Mouse (Mus musculus): Measurements from ENCODE around the gene Crip1. TPM values are rescaled to one million over a fixed set of nuclear protein-coding genes. Genes with fewer than 3 reads are reported as not detected.
A peak's percentile ranks its signal among the peaks of the same experiment; 100 is the strongest.

Gene Crip1
- polyA plus RNA-seq, 1 experiment from 2014 or later = 485 TPM

DNA sequence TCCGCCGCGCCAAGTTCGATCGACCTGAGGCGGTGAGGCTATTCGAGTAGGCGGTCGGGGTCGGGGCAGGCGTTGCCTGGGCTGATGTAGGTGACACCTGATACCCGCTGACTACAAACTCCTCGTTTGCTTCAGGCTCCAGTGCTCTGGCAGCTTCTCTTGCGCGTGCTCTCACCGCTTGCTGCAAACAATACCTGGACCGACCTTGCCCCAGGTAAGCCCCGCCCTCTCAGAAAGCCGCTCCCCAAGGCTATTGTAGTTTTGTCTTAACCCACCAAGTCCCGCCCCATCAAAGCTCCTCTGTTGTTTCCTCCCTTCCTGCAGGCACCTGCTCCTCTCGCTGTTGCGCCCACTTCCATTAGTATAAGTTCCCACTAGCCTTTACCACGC is 10.4 kb downstream of the Crip1 start:
- H3K4me1 ChIP-seq (replicated peaks) = peaks cover 44% of the 10 kb centered on the region
- peak overlapping the region; percentile 56 for H3K9ac ChIP-seq
- peak overlapping the region; percentile 55 for H3K4me3 ChIP-seq
- no peaks in the 10 kb centered on the region for H3K9me3 ChIP-seq (replicated peaks)
- ATAC-seq (ENCODE audit: insufficient number of reproducible peaks, low FRiP score) = no peak
- 1% methylated on average over 23 of the region's 23 CpGs for WGBS
- H3K27me3 ChIP-seq (replicated peaks) = no peaks in the 10 kb centered on the region
- H3K36me3 ChIP-seq = peaks cover 16% of the 10 kb centered on the region
- H3K27ac ChIP-seq (ENCODE audit: poor library complexity, severe bottlenecking) = no peak overlapping the region
- peak overlapping the region; percentile 85 for H3K4me2 ChIP-seq

DNA sequence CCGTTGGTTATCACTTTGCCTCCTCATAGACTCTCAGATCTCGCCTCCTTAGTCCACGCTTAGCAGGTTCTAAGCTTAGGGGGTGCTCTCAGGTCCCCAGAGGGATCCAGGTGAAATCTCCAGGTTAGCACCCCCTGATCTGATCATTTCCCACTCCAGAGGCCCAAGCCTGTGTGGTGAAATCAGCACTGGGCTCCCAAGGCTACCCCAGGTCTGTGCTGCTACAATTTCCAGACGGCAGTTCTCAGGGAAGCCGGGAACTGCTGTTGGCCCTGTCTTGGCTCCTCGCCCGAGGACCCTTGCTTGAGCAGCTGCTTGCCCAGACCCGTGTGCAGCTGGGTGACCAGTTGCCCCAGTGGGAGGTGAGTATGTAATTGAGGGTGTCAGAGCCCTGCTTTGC is 10.9 kb downstream of the Crip1 start:
- no peaks in the 10 kb centered on the region for H3K27me3 ChIP-seq (replicated peaks)
- H3K4me1 ChIP-seq (replicated peaks) = peaks cover 41% of the 10 kb centered on the region
- 38% methylated on average over 8 of the region's 8 CpGs for WGBS
- H3K9ac ChIP-seq = peak overlapping the region; percentile 56
- peak overlapping the region; percentile 85 for H3K4me2 ChIP-seq
- H3K27ac ChIP-seq (ENCODE audit: poor library complexity, severe bottlenecking) = no peak overlapping the region
- H3K9me3 ChIP-seq (replicated peaks) = no peaks in the 10 kb centered on the region
- peak overlapping the region; percentile 55 for H3K4me3 ChIP-seq
- no peak for ATAC-seq (ENCODE audit: insufficient number of reproducible peaks, low FRiP score)
- H3K36me3 ChIP-seq = peaks cover 21% of the 10 kb centered on the region

DNA sequence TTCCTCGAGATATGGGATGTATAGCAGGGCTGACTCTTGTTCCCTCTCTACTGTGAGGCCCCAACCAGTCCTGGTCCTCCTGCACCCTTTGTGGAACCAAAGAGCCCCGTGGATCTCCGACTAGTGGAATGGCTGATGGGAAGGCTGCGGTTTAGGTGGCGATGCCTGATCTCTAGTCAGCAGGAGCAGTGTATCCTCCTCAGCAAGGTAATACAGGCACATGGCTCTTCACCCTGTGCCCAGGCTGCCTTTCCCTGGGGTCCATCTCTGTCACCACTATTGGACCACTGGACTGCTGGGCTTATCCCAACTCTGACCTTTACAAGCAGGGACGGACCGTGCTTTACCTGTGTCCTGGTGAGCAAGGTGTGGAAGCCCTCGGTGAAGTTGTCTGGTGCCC is 11.4 kb downstream of the Crip1 start:
- Histone ChIP-seq H3K4me1 (replicated peaks) (peaks cover 36% of the 10 kb centered on the region), H3K4me2 (peak overlapping the region; percentile 85; the same call in 1 of the 2 replicates), H3K27ac (ENCODE audit: poor library complexity, severe bottlenecking) (no peak overlapping the region), H3K36me3 (peaks cover 26% of the 10 kb centered on the region), H3K27me3 (replicated peaks) (no peaks in the 10 kb centered on the region), H3K9me3 (replicated peaks) (no peaks in the 10 kb centered on the region), H3K9ac (no peak overlapping the region), H3K4me3 (no peak overlapping the region)
- 86% methylated on average over 8 of the region's 8 CpGs for WGBS
- ATAC-seq (ENCODE audit: insufficient number of reproducible peaks, low FRiP score) = no peak

DNA sequence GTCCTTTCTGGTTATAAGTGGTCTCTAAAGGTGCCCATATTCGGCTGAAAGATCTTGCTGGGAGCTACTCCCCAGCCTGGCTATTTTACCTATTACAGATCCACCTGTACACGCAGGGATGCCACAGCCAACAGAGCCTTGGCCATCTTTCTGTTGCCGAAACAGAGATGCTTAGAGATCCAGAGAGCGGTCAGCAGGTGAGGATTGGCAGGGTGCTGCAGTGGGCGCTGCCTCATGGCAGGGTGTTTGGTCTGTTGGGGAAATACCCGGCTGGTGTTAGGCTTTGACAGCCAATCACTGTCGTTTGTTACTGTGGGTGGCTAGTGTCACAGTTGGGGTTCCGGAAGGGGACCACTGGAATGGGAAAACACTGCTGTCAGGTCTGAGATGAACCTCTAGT is 11.9 kb downstream of the Crip1 start:
- Histone ChIP-seq H3K27ac (ENCODE audit: poor library complexity, severe bottlenecking) (no peak overlapping the region), H3K36me3 (peaks cover 31% of the 10 kb centered on the region), H3K4me1 (replicated peaks) (peaks cover 31% of the 10 kb centered on the region), H3K9ac (no peak overlapping the region), H3K27me3 (replicated peaks) (no peaks in the 10 kb centered on the region), H3K4me2 (no peak overlapping the region), H3K9me3 (replicated peaks) (no peaks in the 10 kb centered on the region), H3K4me3 (no peak overlapping the region)
- no peak for ATAC-seq (ENCODE audit: insufficient number of reproducible peaks, low FRiP score)
- WGBS = 89% methylated on average over 8 of the region's 8 CpGs

DNA sequence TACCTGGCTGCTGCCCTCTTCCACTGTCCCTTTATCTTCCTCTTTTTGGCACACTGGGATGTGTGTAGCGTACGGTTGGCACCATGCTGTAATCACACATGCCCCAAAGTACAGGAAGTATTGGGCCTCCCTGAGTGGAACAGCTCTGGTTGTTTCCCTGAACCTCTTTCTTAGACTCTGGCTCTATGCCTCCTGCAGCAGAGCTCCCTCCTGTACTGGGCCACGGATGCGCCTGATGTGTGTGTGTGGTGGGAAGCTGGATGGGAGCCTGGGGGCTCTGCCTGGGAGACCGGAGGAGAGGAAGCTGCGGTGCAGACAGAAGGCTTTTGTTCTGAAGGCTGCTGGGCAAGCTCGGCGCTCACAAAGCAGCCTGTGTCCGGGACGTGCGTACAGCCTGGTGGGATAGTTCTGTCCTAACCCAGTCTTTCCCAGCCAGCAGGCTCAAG is 17.5 kb downstream of the Crip1 start:
- 75% methylated on average over 11 of the region's 11 CpGs for WGBS
- Histone ChIP-seq H3K27ac (ENCODE audit: poor library complexity, severe bottlenecking) (no peak overlapping the region), H3K9ac (no peak overlapping the region), H3K36me3 (peaks cover 35% of the 10 kb centered on the region), H3K4me1 (replicated peaks) (0 out of 2 replicates have a peak, but pooled peaks cover 7% of the 10 kb centered on the region), H3K27me3 (replicated peaks) (no peaks in the 10 kb centered on the region), H3K4me2 (no peak overlapping the region), H3K9me3 (replicated peaks) (no peaks in the 10 kb centered on the region), H3K4me3 (no peak overlapping the region)
- ATAC-seq (ENCODE audit: insufficient number of reproducible peaks, low FRiP score) = no peak

DNA sequence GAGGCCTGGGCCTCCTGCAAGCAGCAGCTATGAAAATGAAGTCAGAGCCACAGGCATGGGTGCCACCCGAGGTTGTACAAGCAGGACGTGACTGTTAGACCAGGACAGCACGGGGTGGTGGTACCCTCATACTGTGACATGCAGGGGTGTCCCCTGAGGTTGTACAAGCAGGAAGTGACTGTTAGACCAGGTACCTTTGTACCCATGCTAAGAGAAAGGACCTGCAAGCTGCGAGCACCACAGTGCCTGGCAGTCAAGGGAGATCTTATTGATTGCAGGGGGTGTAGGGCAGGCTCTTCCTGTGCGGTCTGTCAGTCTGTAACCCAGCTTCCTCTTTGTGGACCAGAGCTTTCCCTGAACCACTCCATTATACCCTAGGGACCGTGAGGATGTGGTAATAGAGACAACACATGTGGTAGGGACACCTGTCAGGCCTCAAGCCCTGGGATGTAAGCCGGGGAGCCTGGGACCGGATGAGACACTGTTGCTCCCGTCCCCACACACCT is 22.0 kb downstream of the Crip1 start:
- Histone ChIP-seq H3K27me3 (replicated peaks) (no peaks in the 10 kb centered on the region), H3K27ac (ENCODE audit: poor library complexity, severe bottlenecking) (no peak overlapping the region), H3K36me3 (peaks cover 14% of the 10 kb centered on the region; the same call in 1 of the 2 replicates), H3K9me3 (replicated peaks) (no peaks in the 10 kb centered on the region), H3K9ac (no peak overlapping the region), H3K4me1 (replicated peaks) (0 out of 2 replicates have a peak, but pooled peaks cover 7% of the 10 kb centered on the region), H3K4me2 (no peak overlapping the region), H3K4me3 (no peak overlapping the region)
- WGBS = 79% methylated on average over 9 of the region's 9 CpGs
- no peak for ATAC-seq (ENCODE audit: insufficient number of reproducible peaks, low FRiP score)

DNA sequence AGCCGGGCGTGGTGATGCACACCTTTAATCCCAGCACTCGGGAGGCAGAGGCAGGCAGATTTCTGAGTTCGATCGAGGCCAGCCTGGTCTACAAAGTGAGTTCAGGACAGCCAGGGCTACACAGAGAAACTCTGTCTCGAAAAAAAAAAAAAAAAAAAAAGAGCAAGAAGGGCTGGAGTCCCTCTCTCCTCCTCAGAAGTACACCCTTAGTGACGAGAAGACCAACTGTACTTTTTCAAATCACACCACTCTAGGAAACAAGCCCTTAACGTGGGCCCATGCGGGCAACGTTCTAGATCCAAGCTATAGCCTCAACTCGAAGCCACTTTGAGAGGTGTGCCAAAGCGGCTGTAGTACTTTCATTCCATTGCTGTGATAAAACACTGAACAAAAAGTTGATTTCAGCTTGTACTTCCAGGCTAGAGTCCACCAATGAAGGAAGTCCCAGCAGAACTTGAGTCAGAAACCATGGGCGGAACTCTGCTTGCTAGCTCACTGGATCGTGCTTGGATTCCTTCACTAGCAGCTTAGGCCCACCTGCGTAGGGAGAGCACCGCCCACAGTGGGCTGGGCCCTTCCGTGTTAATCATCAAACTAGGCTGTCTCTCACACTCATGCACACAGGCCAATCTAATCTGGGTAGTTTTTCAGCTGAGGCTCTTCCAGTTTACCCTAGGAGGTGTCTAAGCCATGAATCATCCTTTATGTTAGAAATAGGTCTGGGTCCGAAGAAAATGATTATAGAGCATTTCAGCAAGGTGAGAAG is 31.0 kb downstream of the Crip1 start:
- WGBS = 80% methylated on average over 18 of the region's 18 CpGs
- no peak overlapping the region for H3K4me2 ChIP-seq
- H3K9me3 ChIP-seq (replicated peaks) = no peaks in the 10 kb centered on the region

DNA sequence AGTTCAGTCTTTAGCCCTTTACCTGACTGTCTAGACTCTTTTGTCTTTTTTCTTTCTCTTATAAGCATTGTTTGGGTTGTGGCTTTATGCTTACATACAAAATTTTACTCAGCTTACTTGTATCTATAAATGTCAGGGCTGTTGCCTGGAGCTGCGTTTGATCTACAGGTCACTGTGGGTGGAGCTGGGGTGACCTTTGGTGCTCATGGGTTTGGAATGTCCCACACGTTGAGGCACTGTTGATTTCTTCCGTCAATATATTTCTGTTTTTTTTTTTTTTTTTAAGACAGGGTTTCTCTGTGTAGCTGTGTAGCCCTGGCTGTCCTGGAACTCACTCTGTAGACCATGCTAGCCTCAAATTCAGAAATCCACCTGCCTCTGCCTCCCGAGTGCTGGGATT is 34.9 kb downstream of the Crip1 start:
- no peak overlapping the region for H3K9ac ChIP-seq
- H3K9me3 ChIP-seq (replicated peaks) = no peaks in the 10 kb centered on the region
- peaks cover 29% of the 10 kb centered on the region for H3K27me3 ChIP-seq (replicated peaks)
- no peak overlapping the region for H3K4me2 ChIP-seq
- H3K27ac ChIP-seq (ENCODE audit: poor library complexity, severe bottlenecking) = no peak overlapping the region
- H3K36me3 ChIP-seq = no peaks in the 10 kb centered on the region
- no peak overlapping the region for H3K4me3 ChIP-seq
- WGBS = 46% methylated on average over 4 of the region's 4 CpGs
- H3K4me1 ChIP-seq (replicated peaks) = peaks cover 5% of the 10 kb centered on the region
- no peak for ATAC-seq (ENCODE audit: insufficient number of reproducible peaks, low FRiP score)

More for the DNA sequence above, 31.0 kb downstream of the Crip1 start:
- Histone ChIP-seq H3K4me1 (replicated peaks) (no peaks in the 10 kb centered on the region), H3K27ac (ENCODE audit: poor library complexity, severe bottlenecking) (no peak overlapping the region), H3K9ac (no peak overlapping the region), H3K36me3 (no peaks in the 10 kb centered on the region), H3K27me3 (replicated peaks) (0 out of 2 replicates have a peak, but pooled peaks cover 5% of the 10 kb centered on the region), H3K4me3 (no peak overlapping the region)
- ATAC-seq (ENCODE audit: insufficient number of reproducible peaks, low FRiP score) = no peak

DNA sequence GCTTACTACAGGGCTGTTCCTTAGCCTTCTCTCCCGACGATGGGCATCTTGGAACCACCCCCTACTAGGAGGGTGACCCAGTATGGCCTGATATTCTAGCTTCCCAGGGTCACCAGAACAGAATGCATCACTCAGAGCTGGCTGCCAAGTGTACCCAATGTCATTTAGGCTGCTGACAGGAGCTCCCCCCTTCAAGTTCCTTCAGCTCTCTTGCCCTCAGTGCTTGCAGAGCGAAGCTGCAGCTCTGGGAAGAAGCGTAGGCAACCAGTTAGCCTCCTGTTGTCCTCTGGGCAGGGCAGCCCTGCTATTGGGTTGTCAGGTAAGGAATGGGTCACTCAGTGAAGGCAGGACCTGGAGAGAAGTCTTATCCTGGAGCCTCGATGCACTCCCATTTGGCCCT is 38.8 kb downstream of the Crip1 start:
- WGBS = 56% methylated on average over 5 of the region's 5 CpGs
- H3K4me2 ChIP-seq = peak overlapping the region; percentile 98; the same call in 1 of the 2 replicates
- ATAC-seq (ENCODE audit: insufficient number of reproducible peaks, low FRiP score) = no peak
- no peaks in the 10 kb centered on the region for H3K9me3 ChIP-seq (replicated peaks)
- no peak overlapping the region for H3K4me3 ChIP-seq
- no peak overlapping the region for H3K9ac ChIP-seq
- peaks cover 57% of the 10 kb centered on the region for H3K27me3 ChIP-seq (replicated peaks)
- no peak overlapping the region for H3K27ac ChIP-seq (ENCODE audit: poor library complexity, severe bottlenecking)
- H3K36me3 ChIP-seq = no peaks in the 10 kb centered on the region
- H3K4me1 ChIP-seq (replicated peaks) = peaks cover 24% of the 10 kb centered on the region

DNA sequence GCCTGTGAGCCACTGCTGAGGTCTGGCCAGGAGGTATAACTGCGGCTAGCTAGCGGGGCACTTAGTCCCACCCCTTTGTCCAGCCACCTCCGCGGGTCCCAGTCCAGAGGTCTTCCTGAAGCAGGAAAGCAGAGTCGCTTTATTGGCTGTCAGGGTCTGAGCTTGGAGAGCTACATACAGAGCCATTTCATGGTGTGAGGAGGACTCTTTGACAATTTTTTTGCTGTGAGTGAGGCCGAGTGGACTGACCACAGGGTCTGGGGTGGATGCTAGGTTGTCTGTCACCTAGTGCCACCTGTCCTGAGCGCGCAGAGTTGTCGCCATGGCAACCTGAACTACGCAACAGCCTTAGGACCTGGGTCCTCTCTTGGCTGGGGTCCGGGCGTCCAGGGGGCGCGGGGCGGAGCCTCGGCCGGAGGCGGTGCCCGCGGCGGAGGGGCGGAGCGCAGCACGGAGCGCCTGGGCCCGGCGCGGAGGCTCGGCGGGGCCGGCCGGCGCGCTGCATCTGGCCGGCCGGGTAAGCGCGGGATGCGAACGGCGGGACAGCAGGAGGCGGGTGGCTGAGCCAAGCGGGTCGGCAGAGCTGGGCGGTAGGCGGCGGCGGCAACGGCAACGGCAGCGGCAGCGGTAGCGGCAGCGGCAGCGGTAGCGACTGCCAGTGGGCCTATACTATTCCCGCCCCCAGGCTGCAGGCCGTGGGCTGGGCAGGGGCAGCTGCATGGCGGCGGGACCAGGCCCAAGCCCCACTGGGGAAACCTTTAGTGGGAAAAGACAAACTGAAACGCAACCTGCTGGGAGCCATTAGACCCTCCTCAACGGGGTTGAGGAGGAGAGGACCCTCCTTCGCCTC is 39.6 kb downstream of the Crip1 start, which contains the start of gene Tmem121:
TSS of gene Tmem121 (plus strand) at position 489 of the 850 bp plus-strand sequence.
- 2% methylated on average over 60 of the region's 63 CpGs for WGBS
- Histone ChIP-seq H3K4me1 (replicated peaks) (peaks cover 24% of the 10 kb centered on the region), H3K27me3 (replicated peaks) (peaks cover 61% of the 10 kb centered on the region), H3K9me3 (replicated peaks) (no peaks in the 10 kb centered on the region), H3K36me3 (no peaks in the 10 kb centered on the region), H3K9ac (peak within 1 kb of the TSS; percentile 79), H3K4me2 (peak within 1 kb of the TSS; percentile 98), H3K4me3 (peak within 1 kb of the TSS; percentile 63), H3K27ac (ENCODE audit: poor library complexity, severe bottlenecking) (no peak within 1 kb of the TSS)
- no peak; the same call in 1 of the 2 replicates for ATAC-seq (ENCODE audit: insufficient number of reproducible peaks, low FRiP score)

All from heart, embryonic 12.5 days (tissue).